9 mouse cellular contexts compared by ENCODE assay signal in the genomic region with DNA sequence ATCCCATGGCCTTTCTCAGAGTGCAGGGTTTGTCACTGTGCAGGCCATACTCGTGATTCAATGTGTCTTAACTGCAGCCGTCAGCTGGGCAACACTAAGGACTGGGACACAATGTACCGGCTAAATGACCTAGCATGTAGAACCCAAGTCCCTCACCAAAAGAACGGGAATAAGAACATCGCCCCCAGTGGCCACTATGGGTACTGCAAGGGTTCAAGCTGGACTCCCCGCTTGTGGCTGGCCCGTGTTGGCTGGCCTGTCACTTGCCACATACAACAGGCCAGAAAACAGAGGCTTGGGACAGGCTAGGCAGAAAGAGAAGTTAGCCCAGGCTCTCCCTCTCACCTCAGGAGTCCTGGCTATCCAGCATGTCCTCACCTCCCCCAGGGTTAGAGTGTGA.
A peak's percentile ranks its signal among the peaks of the same experiment; 100 is the strongest.
DNase-seq lines count a peak whose midpoint lies in the region; ATAC-seq and TF ChIP-seq lines count a peak whose summit lies in the region.
"Had no signal": no experiment of that assay in that cellular context is flagged by ENCODE, and none has a peak within 500 bp of the region (broad histone marks: within the 10 kb centered on the region; RNA-seq: fewer than 3 reads in every experiment).

No protein-coding gene starts in this region.

- 41% methylated on average over 7 of the region's 7 CpGs for WGBS in lung, embryonic 14.5 days

- in situ Hi-C loops in ES-E14 (cut with MboI; ENCODE audit: low sequenced_read_pairs in 2 of 2, unreplicated experiment in 2 of 2), result no loop called here

- no peak overlapping the region for H3K27ac ChIP-seq in layer of hippocampus, adult 2 months
- H3K27ac ChIP-seq in ES-E14 (ENCODE audit: insufficient read depth, low read depth, low read length, poor library complexity, severe bottlenecking), result no peak overlapping the region
- no peak overlapping the region for H3K27ac ChIP-seq in lung, embryonic 14.5 days (ENCODE audit: low read depth)

- TF ChIP-seq CTCF in layer of hippocampus, adult 2 months (conservative IDR thresholded peaks at IDR 0.05), result peak; percentile 93
- TF ChIP-seq CTCF in lung, embryonic 14.5 days (IDR thresholded peaks at IDR 0.05; ENCODE audit: low read depth), result peak; percentile 86

- no peak overlapping the region for H3K9ac ChIP-seq in ES-E14 (ENCODE audit: insufficient read depth, low read depth, low read length, poor library complexity, severe bottlenecking)
- no peak overlapping the region for H3K9ac ChIP-seq in lung, embryonic 14.5 days

- no peak for ATAC-seq in lung, embryonic 14.5 days (ENCODE audit: insufficient read depth)

- no peak overlapping the region for H3K4me2 ChIP-seq in lung, embryonic 14.5 days

- H3K4me1 ChIP-seq in ES-E14 (ENCODE audit: control insufficient read depth in 2 of 2, insufficient read depth in 2 of 2, low read length in 2 of 2, poor library complexity in 1 of 2), result peaks cover 0 to 23% of the 10 kb centered on the region in 2 experiments; a peak in 2 of 4 replicates
- peaks cover 5% of the 10 kb centered on the region; the same call in 1 of the 2 replicates for H3K4me1 ChIP-seq in lung, embryonic 14.5 days (ENCODE audit: insufficient read depth)

- no peaks in the 10 kb centered on the region for H3K9me3 ChIP-seq in ES-E14 (ENCODE audit: control insufficient read depth, insufficient read depth, low read depth, low read length)
- H3K9me3 ChIP-seq in lung, embryonic 14.5 days (ENCODE audit: low read depth, low read length), result no peaks in the 10 kb centered on the region

- no peak overlapping the region for H3K4me3 ChIP-seq in layer of hippocampus, adult 2 months
- no peak overlapping the region for H3K4me3 ChIP-seq in ES-E14 (ENCODE audit: insufficient read depth in 1 of 2, low read depth in 1 of 2, low read length in 2 of 2, poor library complexity in 1 of 2, severe bottlenecking in 1 of 2)
- H3K4me3 ChIP-seq in lung, embryonic 14.5 days (ENCODE audit: low read depth, low read length), result no peak overlapping the region
- H3K4me3 ChIP-seq: erythroblast, embryonic 14.5 days had no signal

- peaks cover 6% of the 10 kb centered on the region; the same call in 1 of the 2 replicates for H3K27me3 ChIP-seq in lung, embryonic 14.5 days (ENCODE audit: insufficient read depth, low read length)

- H3K36me3 ChIP-seq in ES-E14 (ENCODE audit: control insufficient read depth, insufficient read depth, low read length, poor library complexity, severe bottlenecking), result no peaks in the 10 kb centered on the region
- no peaks in the 10 kb centered on the region for H3K36me3 ChIP-seq in lung, embryonic 14.5 days (ENCODE audit: insufficient read depth)

- peak in 1 of 2 experiments; percentile 57 for DNase-seq in layer of hippocampus, adult 2 months (ENCODE audit: low spot score in 2 of 2)
- no peak for DNase-seq in layer of hippocampus, adult 9-10 months (ENCODE audit: low spot score)
- DNase-seq in ES-E14 (ENCODE audit: low read depth, low spot score), result peak; percentile 67
- DNase-seq in adrenal gland, postnatal 14 days, result peak; percentile 67
- DNase-seq in embryo, embryonic 11 days, result peak; percentile 60
- peak; percentile 63 for DNase-seq in lung, embryonic 14.5 days
- peak; percentile 23 for DNase-seq in thymus, postnatal 14 days
- no peak for DNase-seq in T-cell, adult 2 months (ENCODE audit: low spot score)

TF ChIP-seq in ES-E14, 5 proteins besides CTCF, POLR2A, EP300 and RAD21:
- no peak for TF ChIP-seq MAFK (IDR thresholded peaks at IDR 0.05; ENCODE audit: insufficient read depth, low read depth, low read length)
- no peak for TF ChIP-seq CHD2 (IDR thresholded peaks at IDR 0.05; ENCODE audit: low read depth, low read length)
- no peak for TF ChIP-seq HCFC1 (IDR thresholded peaks at IDR 0.05; ENCODE audit: borderline replicate concordance, insufficient read depth, low read length)
- no peak for TF ChIP-seq ZC3H11A (IDR thresholded peaks at IDR 0.05; ENCODE audit: borderline replicate concordance, low read depth, low read length)
- no peak for TF ChIP-seq ZNF384 (IDR thresholded peaks at IDR 0.05; ENCODE audit: low read depth, low read length)

Comparison
In these comparisons a context has a peak if more than half of its experiments do, and no peak if none do; other contexts are left out.
1. DNase-seq: peak in ES-E14 (single experiment), adrenal gland, postnatal 14 days (single experiment), embryo, embryonic 11 days (single experiment), lung, embryonic 14.5 days (single experiment) and thymus, postnatal 14 days (single experiment); none in layer of hippocampus, adult 9-10 months (single experiment) and T-cell, adult 2 months (single experiment).